Mouse (Mus musculus): Measurements from ENCODE around the gene Wnt1. TPM values are rescaled to one million over a fixed set of nuclear protein-coding genes. Genes with fewer than 3 reads are reported as not detected.

Gene Wnt1
- total RNA-seq, 1 experiment from 2014 or later: not detected

DNA sequence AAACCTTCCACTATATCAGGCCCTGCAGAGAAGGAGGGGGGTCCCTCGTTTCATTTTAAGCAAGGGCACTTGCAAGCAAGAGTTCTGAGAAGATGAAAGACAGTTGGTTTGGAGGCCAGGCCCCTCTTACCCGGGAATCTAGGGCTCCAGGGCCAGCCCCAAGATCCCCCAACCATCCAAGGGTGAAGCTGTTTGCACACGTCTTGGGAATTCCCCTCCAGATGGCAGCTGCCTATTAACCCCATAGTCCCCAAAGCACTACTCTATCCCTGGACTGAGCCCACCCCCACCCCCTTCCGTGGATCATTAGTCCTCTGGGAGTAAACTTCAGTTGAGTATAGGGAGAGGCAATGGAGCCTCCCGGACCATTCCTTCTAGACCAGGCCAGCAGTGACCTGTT lies 14.1 kb upstream of the Wnt1 start:
- no peak for ATAC-seq (replicated peaks in 1 of 2; ENCODE audit: insufficient read depth in 1 of 2, low FRiP score in 2 of 2, low TSS enrichment in 1 of 2, low read depth in 1 of 2, poor library complexity in 2 of 2, severe bottlenecking in 2 of 2)

DNA sequence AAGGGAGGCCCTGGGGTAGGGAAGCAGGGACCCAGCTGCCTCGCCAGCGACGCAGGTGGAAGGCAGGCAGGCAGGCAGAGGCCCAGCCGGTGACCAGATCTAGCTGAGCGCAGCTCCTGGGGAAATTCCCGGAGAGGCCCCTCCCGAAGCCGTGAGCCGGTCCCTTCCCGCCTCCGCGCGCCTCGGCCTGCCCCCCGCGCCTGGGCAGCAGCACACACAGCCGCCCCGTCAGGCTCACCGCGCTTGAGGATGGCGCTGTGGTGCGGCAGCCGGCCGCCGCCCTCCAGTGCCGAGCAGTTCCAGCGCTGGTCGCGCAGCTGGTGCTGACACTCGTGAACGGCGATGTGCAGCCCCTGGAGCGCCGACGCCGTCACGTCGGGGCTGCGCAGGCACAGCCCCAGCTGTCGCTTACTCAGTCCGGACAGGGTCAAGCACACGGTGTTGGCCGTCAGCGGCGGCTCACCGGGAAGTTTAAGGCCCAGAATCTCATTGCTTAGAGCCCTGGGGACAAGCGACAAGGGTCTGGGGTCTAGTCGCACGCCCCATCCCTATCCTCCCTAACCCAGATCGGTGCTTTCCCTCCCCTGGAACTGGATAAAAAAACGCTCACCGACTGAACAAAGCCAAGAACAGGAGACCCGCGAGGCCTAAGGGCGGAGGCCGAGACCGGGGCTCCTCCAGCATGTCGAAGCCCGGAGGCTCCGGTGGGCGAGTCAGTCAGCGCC lies 13.2 kb upstream of the Wnt1 start:
- no peak; a peak in 1 of 4 replicates for ATAC-seq (replicated peaks in 1 of 2; ENCODE audit: insufficient read depth in 1 of 2, low FRiP score in 2 of 2, low TSS enrichment in 1 of 2, low read depth in 1 of 2, poor library complexity in 2 of 2, severe bottlenecking in 2 of 2)

DNA sequence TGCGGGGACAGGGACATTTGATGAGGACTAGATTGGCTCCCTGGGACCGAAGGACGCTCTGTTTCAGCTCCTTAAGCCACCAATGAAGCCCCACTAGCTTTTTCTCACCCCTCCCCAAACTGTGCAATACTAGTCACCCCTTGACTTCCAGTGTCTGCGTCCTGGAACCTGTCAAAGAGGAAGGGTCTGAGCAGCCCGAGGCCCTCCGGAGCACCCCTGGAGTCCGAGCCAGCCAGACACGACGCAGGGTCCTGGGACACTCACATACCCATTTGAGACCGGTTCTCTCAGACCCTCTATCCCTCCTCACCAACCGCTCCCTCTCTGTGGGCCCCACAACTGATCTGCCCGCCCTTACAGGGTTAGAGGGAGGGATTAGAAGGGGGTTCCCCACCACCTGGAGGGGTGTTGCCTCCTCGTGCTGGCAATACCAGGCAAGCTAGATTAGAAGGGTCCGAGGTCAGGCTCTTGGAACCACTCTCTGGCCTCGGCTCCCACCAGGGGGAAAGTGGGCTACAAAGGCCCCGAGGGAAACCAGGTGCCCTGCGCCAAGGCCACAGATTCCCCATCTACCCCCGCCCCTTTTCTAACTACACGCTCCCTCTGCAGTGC lies 12.5 kb upstream of the Wnt1 start:
- no peak for ATAC-seq (replicated peaks in 1 of 2; ENCODE audit: insufficient read depth in 1 of 2, low FRiP score in 2 of 2, low TSS enrichment in 1 of 2, low read depth in 1 of 2, poor library complexity in 2 of 2, severe bottlenecking in 2 of 2)

DNA sequence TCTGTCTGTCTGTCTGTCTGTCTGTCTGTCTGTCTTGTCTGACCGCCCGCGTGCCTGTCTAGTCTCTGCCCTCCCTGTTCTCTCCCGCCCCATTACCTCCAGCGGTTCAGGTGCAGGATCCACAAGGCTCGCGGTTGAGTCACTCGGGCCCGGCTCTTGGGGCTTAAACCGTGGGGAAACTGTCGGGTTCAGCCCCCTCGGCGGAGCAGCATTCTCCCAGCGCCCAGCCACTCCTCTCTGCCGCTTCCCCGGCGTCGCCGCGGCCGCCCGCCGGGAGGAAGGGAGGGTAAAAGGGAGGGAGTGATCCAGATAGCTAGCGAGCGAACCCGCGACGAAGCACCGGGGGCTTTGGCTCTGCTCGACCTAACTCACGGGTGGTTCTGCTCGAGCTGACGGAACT lies 11.9 kb upstream of the Wnt1 start, which contains the start of gene Wnt10b:
TSS of gene Wnt10b (minus strand) at position 389 of the 400 bp plus-strand sequence.
- ATAC-seq (replicated peaks in 1 of 2; ENCODE audit: insufficient read depth in 1 of 2, low FRiP score in 2 of 2, low TSS enrichment in 1 of 2, low read depth in 1 of 2, poor library complexity in 2 of 2, severe bottlenecking in 2 of 2): no peak

DNA sequence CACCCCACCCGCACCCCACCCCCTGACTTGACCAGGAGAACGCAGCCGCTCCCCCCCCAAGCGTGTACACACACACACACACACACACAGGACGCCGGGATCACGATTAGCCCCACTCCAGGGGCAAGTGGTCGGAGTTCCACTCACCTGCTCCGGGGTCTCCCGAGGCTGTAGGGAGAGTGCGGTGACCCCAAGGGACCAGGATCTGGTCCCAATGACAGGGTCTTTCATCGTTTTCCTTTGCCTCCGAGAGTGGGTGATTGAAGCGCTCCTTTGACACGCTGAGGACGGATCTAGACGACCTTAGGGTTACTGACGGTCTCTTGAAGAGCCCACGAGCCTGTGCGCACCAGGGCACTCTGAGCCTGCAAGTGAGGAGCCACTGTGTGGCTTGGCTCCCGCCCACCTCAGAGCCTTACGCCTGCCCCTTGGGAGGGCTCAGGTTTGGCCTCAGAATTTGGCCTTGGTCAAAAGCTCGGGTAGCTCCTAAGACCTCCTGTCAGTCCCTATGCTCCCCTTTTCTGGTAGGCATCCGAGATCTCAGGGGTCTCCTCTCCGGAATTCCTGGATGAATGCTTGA lies 11.4 kb upstream of the Wnt1 start:
- 0 out of 4 replicates have a peak, but pooled peaks of 1 of the 2 experiments have one; percentile 30 for ATAC-seq (replicated peaks in 1 of 2; ENCODE audit: insufficient read depth in 1 of 2, low FRiP score in 2 of 2, low TSS enrichment in 1 of 2, low read depth in 1 of 2, poor library complexity in 2 of 2, severe bottlenecking in 2 of 2)

DNA sequence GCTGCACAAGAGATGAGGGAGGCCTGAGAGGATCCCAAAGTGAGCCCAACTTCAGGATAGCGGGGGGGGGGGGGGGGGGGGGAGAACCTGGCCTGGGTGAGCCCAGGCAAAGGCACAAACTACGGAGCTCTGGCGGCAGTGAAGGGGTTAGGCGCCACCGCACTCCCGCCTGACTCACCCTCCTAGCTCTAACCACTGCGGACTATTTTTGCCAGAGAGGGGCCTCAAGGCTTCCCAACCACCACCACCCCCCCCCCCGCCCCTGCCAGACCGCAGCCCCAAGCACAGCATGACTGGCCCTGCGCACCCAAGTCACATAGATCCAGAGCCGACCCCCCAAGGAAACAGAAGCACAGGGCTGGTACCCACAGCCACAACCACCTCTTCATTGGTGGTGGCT lies 10.9 kb upstream of the Wnt1 start:
- peak; percentile 30 to 41; a peak in 3 of 4 replicates for ATAC-seq (replicated peaks in 1 of 2; ENCODE audit: insufficient read depth in 1 of 2, low FRiP score in 2 of 2, low TSS enrichment in 1 of 2, low read depth in 1 of 2, poor library complexity in 2 of 2, severe bottlenecking in 2 of 2)

DNA sequence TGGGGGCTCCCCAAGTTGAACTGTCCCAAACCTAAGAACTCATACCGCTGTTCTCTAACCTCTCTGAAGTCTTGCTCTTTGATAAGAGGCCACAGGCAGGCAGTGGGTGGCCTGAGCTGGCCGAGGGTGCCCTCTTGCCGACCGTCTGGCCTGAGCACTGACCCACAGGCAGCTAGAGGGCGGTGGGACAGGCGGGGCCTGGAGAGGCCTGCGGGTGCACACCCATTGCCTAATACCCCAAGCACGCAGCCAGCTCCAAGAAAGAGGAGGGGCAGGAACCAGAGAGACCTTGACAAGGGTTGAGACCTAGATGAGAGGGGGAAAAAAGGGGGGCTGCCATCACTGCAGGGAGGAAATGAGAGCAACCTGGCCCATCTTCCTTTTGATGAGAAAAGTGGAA lies 9.6 kb upstream of the Wnt1 start:
- ATAC-seq (replicated peaks in 1 of 2; ENCODE audit: insufficient read depth in 1 of 2, low FRiP score in 2 of 2, low TSS enrichment in 1 of 2, low read depth in 1 of 2, poor library complexity in 2 of 2, severe bottlenecking in 2 of 2): no peak

DNA sequence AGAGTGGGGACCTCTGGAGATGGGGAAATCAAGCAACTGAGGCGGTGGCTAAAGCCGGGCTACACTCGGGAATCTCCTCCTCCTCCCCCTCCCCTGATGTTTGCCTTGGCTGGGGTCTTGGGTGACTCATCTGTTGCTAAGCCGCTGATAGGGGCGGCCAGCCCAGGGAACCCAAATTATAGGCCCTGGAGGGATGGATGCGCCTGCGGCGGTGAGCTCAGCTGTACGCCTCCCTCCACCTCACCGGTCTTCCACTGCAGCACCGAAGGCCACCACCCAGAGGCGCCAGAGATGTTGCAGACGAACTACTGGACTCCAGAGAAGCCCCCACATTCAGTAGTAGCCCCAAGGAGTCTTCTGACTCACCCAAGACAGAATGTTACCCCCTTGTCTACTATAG lies 9.1 kb upstream of the Wnt1 start:
- ATAC-seq (replicated peaks in 1 of 2; ENCODE audit: insufficient read depth in 1 of 2, low FRiP score in 2 of 2, low TSS enrichment in 1 of 2, low read depth in 1 of 2, poor library complexity in 2 of 2, severe bottlenecking in 2 of 2): no peak

DNA sequence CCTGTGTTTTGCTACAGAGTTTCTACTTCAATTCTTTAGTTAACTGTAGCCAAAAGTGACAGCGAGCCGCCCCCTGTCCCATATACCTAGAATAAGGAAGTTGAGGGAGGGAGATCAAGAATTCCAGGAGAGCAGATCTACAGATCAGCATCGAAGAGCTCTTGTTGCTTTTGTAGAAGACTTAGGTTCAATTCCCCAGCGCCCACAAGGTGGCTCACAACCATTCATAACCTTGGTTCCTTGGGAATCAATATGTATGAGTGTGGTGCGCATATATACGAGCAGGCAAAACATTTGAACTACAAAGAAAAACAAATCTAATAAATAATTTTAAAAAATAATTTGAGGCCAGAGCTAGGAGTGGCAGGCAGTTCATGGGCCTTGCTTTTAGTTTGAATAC lies 8.5 kb upstream of the Wnt1 start:
- no peak for ATAC-seq (replicated peaks in 1 of 2; ENCODE audit: insufficient read depth in 1 of 2, low FRiP score in 2 of 2, low TSS enrichment in 1 of 2, low read depth in 1 of 2, poor library complexity in 2 of 2, severe bottlenecking in 2 of 2)

DNA sequence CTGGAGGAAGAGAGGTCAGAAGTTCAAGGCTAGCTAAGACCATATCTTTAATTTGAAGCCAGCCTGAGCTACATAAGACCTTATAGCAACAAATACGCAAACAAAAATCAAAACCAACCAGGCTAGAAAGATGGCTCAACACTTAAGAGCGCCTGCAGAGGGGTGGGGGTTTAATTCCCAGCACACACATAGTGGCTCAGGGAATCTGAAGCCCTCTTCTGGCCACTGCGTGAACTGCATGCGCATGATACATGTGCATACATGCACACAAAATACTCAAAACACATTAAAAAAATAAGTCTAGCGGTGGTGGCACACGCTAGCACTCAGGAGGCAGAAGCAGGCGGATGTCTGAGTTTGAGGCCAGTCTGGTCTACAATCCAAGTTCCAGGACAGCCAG lies 3.9 kb upstream of the Wnt1 start:
- ATAC-seq (replicated peaks in 1 of 2; ENCODE audit: insufficient read depth in 1 of 2, low FRiP score in 2 of 2, low TSS enrichment in 1 of 2, low read depth in 1 of 2, poor library complexity in 2 of 2, severe bottlenecking in 2 of 2): no peak

DNA sequence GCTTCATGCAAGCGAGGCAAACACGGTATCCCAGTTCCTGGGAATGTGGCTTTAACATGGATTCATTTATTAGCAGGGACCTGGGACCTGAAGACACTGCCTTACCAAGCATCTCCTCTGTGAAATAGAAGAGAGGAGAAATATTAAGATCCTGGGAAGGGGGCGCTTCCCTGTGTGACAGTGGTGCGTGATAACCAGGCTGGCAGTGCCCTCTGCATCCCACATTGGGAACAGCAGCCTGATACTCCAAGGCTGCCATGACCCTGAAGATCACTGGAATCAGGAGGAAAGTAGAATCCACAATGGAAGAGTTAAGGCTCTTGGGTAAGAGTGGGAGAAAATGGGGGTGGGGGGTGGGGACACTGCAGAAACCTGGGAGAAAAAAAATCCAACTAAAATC lies 1.7 kb upstream of the Wnt1 start:
- peak in 1 of 2 experiments; percentile 50; a peak in 2 of 4 replicates for ATAC-seq (replicated peaks in 1 of 2; ENCODE audit: insufficient read depth in 1 of 2, low FRiP score in 2 of 2, low TSS enrichment in 1 of 2, low read depth in 1 of 2, poor library complexity in 2 of 2, severe bottlenecking in 2 of 2)

DNA sequence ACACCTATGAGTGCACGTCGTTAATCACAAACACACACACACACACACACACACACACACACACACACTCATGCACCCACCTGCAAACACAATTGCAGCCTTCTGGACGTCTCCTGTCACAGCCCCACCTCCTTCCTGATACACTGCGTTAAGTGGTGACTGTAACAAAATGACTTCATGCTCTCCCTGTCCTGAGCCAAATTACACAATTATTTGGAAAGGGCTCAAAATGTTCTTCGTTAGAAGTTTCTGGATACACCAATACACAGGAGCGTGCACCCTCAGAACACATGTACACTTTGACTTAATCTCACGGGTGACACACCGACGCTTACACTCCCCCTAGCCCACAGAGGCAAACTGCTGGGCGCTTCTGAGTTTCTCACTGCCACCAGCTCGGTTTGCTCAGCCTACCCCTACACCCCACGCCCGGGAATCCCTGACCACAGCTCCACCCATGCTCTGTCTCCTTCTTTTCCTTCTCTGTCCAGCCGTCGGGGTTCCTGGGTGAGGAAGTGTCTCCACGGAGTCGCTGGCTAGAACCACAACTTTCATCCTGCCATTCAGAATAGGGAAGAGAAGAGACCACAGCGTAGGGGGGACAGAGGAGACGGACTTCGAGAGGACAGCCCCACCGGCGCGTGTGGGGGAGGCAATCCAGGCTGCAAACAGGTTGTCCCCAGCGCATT lies 541 bp upstream of the Wnt1 start:
- 0 out of 4 replicates have a peak, but pooled peaks of 1 of the 2 experiments have one; percentile 41 for ATAC-seq (replicated peaks in 1 of 2; ENCODE audit: insufficient read depth in 1 of 2, low FRiP score in 2 of 2, low TSS enrichment in 1 of 2, low read depth in 1 of 2, poor library complexity in 2 of 2, severe bottlenecking in 2 of 2)

DNA sequence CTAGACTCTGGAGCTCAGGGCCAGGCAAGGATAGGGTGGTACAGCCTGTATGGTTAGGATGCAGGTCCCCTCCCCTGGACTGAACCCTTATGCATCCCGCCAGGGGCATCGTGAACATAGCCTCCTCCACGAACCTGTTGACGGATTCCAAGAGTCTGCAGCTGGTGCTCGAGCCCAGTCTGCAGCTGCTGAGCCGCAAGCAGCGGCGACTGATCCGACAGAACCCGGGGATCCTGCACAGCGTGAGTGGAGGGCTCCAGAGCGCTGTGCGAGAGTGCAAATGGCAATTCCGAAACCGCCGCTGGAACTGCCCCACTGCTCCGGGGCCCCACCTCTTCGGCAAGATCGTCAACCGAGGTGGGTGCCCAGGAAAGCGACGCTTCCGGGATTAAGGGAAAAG lies 1.1 kb downstream of the Wnt1 start:
- no peak for ATAC-seq (replicated peaks in 1 of 2; ENCODE audit: insufficient read depth in 1 of 2, low FRiP score in 2 of 2, low TSS enrichment in 1 of 2, low read depth in 1 of 2, poor library complexity in 2 of 2, severe bottlenecking in 2 of 2)

DNA sequence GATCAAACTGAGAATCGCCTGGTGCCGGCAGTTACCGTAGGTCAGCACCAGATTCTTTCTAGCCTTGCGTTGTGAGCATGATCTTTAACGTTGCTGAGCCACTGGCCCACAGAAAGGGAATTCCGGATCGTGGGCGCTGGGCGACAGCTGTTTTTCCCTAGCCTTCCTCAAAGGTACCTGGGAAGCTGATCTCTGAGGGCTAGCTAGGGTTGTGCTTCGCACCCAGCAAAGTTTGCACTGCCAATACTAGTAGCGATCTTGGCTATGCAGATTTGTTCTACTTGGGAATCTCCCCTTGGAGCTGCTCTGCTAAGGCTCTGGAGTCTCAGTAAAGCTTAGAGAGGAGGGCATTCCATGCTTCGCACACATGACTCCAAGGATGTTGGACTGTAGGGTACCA lies 1.6 kb downstream of the Wnt1 start:
- no peak for ATAC-seq (replicated peaks in 1 of 2; ENCODE audit: insufficient read depth in 1 of 2, low FRiP score in 2 of 2, low TSS enrichment in 1 of 2, low read depth in 1 of 2, poor library complexity in 2 of 2, severe bottlenecking in 2 of 2)

DNA sequence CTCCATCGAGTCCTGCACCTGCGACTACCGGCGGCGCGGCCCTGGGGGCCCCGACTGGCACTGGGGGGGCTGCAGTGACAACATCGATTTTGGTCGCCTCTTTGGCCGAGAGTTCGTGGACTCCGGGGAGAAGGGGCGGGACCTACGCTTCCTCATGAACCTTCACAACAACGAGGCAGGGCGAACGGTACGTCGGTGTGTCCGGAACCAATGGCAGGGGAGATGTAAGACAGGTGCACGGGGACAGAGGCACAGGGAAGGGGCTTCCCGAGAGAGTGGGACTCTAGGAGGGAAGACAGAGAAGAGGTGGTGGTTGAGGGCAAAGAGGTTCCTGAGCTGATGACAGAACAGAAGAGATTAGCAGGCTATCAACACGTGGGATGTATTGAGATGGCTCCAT lies 2.1 kb downstream of the Wnt1 start:
- ATAC-seq (replicated peaks in 1 of 2; ENCODE audit: insufficient read depth in 1 of 2, low FRiP score in 2 of 2, low TSS enrichment in 1 of 2, low read depth in 1 of 2, poor library complexity in 2 of 2, severe bottlenecking in 2 of 2): no peak

DNA sequence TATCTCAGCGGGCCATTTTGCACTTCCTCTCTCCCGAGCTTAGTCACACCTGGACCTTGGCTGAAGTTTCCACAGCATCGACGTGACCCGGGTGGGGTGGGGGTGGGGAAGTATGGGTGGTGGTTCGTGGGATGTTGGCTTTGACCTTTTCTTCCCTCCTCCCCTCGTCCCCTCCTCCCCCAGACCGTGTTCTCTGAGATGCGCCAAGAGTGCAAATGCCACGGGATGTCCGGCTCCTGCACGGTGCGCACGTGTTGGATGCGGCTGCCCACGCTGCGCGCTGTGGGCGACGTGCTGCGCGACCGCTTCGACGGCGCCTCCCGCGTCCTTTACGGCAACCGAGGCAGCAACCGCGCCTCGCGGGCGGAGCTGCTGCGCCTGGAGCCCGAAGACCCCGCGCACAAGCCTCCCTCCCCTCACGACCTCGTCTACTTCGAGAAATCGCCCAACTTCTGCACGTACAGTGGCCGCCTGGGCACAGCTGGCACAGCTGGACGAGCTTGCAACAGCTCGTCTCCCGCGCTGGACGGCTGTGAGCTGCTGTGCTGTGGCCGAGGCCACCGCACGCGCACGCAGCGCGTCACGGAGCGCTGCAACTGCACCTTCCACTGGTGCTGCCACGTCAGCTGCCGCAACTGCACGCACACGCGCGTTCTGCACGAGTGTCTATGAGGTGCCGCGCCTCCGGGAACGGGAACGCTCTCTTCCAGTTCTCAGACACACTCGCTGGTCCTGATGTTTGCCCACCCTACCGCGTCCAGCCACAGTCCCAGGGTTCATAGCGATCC lies 2.8 kb downstream of the Wnt1 start:
- ATAC-seq (replicated peaks in 1 of 2; ENCODE audit: insufficient read depth in 1 of 2, low FRiP score in 2 of 2, low TSS enrichment in 1 of 2, low read depth in 1 of 2, poor library complexity in 2 of 2, severe bottlenecking in 2 of 2): 0 out of 4 replicates have a peak, but pooled peaks of 1 of the 2 experiments have one; percentile 15

DNA sequence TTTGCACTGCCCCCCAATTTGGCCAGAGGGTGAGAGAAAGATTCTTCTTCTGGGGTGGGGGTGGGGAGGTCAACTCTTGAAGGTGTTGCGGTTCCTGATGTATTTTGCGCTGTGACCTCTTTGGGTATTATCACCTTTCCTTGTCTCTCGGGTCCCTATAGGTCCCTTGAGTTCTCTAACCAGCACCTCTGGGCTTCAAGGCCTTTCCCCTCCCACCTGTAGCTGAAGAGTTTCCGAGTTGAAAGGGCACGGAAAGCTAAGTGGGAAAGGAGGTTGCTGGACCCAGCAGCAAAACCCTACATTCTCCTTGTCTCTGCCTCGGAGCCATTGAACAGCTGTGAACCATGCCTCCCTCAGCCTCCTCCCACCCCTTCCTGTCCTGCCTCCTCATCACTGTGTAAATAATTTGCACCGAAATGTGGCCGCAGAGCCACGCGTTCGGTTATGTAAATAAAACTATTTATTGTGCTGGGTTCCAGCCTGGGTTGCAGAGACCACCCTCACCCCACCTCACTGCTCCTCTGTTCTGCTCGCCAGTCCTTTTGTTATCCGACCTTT lies 3.6 kb downstream of the Wnt1 start:
- no peak; a peak in 1 of 4 replicates for ATAC-seq (replicated peaks in 1 of 2; ENCODE audit: insufficient read depth in 1 of 2, low FRiP score in 2 of 2, low TSS enrichment in 1 of 2, low read depth in 1 of 2, poor library complexity in 2 of 2, severe bottlenecking in 2 of 2)
